Mouse (Mus musculus) forelimb bud, embryonic 11.5 days (tissue): ENCODE data around the gene Slc25a27.

ENCODE experiments used
- DNase-seq: peaks from one replicate; pipeline ENCODE4 v3.0.0-alpha.2; 2012; ENCODE audit warnings: low read depth, low spot score

Slc25a27 gene

DNA sequence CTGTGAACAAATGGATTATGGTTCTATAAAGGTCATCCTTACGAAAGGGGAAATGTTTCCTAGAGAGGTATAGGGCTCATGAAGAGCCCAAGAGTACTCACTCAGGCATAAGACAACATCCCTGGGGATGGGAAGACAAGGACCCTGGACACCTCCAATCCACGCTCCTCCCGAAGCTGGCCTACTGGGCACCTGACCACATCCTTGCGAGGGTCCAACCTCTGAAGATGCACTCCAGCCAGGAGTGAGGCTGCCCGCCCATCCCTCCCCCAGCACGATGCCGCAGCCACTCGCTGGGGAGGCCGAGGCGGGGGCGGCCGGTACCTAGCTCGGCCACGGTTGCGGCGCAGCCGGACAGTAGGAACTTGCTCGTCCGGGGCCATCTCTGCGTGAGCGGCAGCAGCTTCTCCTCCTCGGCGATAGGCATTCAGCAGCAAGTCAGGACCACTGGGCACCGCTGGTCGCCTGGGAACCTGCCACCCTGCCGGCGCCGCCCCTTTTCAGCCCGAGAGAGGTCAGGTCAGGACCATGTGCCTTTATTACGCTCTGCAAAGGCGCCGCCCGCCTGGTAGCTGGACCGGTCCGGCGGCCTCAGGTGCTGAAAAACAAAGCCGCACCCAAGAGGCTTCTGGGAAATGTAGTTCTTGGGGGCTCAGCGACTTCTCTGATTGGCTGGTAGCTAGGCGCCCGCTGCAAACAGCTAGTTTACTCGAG lies at the start of gene Slc25a27:
Gene Slc25a27 (minus strand): TSS at position 639 of the 714 bp plus-strand sequence.
- DNase-seq = peak; percentile 93

DNA sequence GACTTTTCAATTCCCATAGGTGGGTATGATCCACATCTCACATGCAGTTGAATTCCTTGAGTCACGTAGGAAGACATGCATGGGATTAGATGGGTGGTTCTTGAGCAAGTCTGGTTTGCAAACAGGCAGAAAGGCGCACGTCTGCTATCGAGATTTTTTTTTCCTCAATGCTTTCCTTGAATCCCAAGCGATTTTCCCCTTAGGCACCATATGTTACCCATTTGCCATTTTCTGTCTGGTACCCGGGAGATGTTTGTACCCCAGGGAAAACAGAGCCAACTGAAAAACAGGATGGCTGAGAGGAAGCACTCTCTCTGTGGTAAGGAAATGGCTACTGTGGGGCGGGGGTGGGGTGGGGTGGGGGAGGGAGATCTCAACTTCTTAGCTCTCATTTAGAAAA lies 49.6 kb upstream of the Slc25a27 start:
- DNase-seq = peak; percentile 2

DNA sequence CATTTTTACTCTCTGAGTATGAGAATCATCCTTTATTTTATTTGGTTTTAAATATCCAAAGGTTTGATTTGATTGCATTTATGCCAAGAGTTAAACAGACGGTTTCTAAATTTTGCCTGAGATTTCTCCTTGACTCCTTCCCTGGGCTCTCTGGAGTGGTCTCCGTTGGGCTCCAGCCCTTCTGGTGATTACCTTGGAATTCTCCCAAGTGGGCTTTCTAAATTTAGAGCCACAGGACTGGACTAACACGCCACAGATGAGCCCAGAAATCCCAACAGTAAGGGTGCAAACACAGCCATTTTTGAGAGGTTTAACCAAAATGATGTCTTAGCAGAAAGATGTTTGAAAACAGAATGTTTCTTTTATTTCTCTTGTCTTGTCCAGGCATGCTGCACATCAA lies 47.2 kb upstream of the Slc25a27 start:
- no peak for DNase-seq

- no peak for DNase-seq
These were observed 44.7 kb upstream of the Slc25a27 start for GRCm38 (mm10) chr17:43711557-43712352.

- no peak for DNase-seq
These were observed 40.2 kb upstream of the Slc25a27 start for GRCm38 (mm10) chr17:43707254-43707653.

GRCm38 (mm10) chr17:43706749-43707148 lies 39.7 kb upstream of the Slc25a27 start:
- DNase-seq = no peak

GRCm38 (mm10) chr17:43704216-43704930 lies 37.4 kb upstream of the Slc25a27 start:
- no peak for DNase-seq

DNA sequence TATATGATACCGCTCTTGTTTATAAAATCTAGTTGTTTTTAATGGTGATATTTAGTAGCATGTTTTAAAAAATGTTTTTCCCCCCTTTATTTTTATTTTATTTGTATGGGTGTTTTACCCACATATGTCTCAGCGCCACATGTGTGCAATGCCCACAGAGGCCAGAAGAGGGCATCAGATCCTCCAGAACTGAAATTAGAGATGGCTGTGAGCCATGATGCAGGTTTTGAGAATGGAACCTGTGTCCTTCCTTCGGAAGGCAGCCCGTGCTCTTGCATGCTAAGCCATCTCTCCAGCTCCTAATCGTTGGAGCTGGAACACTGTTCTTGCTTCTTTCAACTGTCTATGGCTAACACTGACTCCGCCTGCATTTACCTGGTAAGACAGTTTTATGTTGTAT lies 34.0 kb upstream of the Slc25a27 start:
- peak; percentile 46 for DNase-seq

- peak; percentile 83 for DNase-seq
These were observed 32.1 kb upstream of the Slc25a27 start for GRCm38 (mm10) chr17:43698997-43699649.

DNA sequence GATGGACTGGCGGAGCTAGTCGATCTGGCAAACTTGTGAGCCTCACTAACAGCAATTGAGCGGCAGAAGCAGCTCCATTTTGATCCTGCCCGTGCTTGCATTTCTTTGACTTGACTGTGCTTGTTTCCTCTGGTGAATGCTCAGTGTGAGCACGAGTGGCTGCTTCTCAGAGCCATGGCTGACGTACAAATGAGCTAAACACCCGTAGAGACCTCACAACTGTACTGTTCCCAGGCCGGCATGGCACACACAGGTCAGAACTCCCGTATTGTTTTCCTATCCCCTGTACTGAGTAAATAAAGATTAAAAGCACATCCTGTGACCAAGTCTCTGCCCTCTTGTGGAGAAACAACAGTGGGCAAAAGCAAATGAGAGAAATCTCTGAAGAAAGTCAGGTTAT lies 22.6 kb upstream of the Slc25a27 start:
- DNase-seq = no peak

- no peak for DNase-seq
These were observed 17.6 kb upstream of the Slc25a27 start for GRCm38 (mm10) chr17:43684638-43685037.

GRCm38 (mm10) chr17:43684086-43684485 lies 17.1 kb upstream of the Slc25a27 start:
- no peak for DNase-seq

- DNase-seq = no peak
These were observed 10.3 kb upstream of the Slc25a27 start for GRCm38 (mm10) chr17:43677317-43677716.

DNA sequence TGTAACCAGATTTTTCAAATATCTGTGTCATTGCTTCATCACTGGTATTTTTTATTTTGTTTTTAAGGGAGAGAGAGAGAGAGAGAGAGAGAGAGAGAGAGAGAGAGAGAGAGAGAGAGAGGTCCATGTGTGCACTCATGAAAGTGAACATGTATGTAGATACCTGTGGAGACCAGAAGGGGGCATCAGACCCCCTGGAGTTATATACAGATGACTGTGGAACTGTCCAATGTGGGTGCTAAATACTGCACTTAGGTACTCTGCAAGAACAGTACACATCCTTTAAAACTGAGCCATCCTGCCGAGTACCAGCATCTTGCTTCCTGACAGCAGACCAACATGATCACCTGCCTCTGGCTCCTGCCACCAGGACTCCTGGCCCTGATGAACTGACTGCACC lies 9.2 kb upstream of the Slc25a27 start:
- no peak for DNase-seq

- no peak for DNase-seq
These were observed 8.2 kb upstream of the Slc25a27 start for GRCm38 (mm10) chr17:43675228-43675627.

GRCm38 (mm10) chr17:43671907-43672306 lies 4.9 kb upstream of the Slc25a27 start:
- DNase-seq = no peak

GRCm38 (mm10) chr17:43669145-43669695 lies 2.2 kb upstream of the Slc25a27 start:
- no peak for DNase-seq

GRCm38 (mm10) chr17:43667290-43667843 lies 353 bp upstream of the Slc25a27 start, which contains the start of gene Cyp39a1:
TSS of gene Cyp39a1 (plus strand) at chr17:43667425.
- DNase-seq = no peak

DNA sequence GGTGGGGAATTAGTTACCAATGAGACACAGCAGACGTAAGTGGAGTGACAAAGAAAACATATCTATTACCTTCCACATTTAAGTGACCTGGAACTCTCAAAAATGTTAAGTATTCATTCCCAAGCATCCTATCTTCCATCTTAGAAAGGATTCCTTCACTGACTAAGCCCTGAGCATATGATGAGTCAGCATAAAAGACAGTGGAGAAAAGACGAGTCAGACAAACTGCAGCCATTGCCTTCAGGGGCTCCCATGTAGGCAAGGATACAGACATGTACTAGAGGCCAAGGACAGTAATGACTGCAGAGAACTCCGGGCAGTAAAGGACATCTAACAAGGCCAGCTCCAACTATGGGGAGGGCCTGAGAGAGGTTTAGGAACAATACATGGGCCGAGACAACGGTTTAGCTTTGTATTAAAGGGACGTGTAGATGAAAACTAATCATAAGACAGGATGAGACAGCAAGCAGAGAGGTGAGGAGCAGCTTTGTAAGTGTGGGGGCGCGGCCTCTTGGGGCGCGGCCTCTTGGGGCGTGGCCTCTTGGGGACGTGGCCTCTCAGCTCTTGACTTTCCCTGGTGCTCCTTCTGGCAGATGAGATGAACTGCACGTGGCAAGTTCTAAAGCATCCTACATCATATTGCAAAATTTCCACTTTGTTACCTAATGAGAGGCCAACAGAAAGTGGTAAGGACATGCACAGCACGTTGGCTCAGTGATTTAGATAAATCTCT lies 15.5 kb downstream of the Slc25a27 start:
- no peak for DNase-seq

DNA sequence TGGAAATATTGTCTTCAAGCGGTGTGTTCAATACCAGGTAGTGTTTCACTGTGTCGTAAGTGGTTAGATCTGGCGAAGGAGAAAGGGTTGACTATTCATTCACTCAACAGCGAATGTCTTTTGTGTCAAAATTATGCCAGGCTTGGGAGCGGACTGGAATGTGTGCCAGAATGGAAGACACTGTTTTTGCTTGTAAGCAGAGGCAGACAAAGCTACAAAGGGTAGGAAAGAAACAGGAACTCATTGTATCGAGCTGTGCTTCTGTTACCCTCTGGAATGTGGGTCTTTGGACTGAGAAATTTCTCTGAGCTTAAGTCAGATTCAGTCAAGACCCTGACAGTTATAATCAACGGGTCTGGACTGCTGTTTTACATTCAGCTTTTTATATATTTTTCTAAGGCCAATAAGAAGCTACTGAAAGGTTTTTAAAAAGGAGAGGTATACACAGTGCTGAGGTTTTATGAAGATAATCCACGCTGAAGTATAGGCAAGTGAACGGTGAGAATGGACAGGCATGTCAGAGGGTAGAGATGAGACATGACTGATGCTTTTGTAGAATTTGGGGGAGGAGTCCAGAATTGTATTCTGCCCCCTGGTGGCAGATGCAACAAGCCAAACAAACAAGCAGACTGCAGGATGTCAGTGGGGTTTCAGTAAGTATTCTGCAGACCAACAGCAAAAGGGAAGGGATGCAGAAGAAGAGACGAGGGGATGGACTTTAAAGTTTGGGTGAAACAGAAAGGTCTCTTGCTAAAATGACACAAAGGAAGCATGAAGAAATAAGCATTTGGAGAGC lies 17.2 kb downstream of the Slc25a27 start:
- DNase-seq = no peak
